Mouse (Mus musculus): Measurements from ENCODE around the gene Wdr41.

GRCm38 (mm10) chr13:94976219-94977186 is at the start of gene Wdr41:
- 0 out of 2 replicates have a peak, but pooled peaks have one; percentile 10 for TF ChIP-seq CTCF (conservative IDR thresholded peaks at IDR 0.05; ENCODE audit: low read length)
- no peak for TF ChIP-seq NANOG (IDR thresholded peaks at IDR 0.05; ENCODE audit: borderline replicate concordance, low read length)

All from E14TG2a.4 (cell line).